Mouse (Mus musculus) thymus, postnatal 36 days (tissue): ENCODE measurements around the gene Prep.
"Not testable (repeated sequence)": the region's sequence is repeated elsewhere in the genome, so short reads cannot be mapped to it uniquely, and the experiment has no call there.

Experiments
- DNase-seq, 2 experiments: peaks; one replicate each; pipeline ENCODE4 v3.0.0; 2022; ENCODE audit warnings: mixed read lengths in 2 of 2

Prep gene

GRCm38 (mm10) chr10:45122476-45122875 lies 55.5 kb downstream of the Prep start:
- DNase-seq, result no peak

GRCm38 (mm10) chr10:45123011-45123410 lies 56.0 kb downstream of the Prep start:
- no peak for DNase-seq

GRCm38 (mm10) chr10:45129105-45129504 lies 62.1 kb downstream of the Prep start:
- no peak for DNase-seq

GRCm38 (mm10) chr10:45130004-45130403 lies 63.0 kb downstream of the Prep start:
- DNase-seq, result no peak

GRCm38 (mm10) chr10:45132371-45132770 lies 65.4 kb downstream of the Prep start:
- peak; percentile 66 for DNase-seq

- no peak for DNase-seq
Measured at GRCm38 (mm10) chr10:45136806-45137205, 69.8 kb downstream of the Prep start.

- no peak for DNase-seq
Measured at GRCm38 (mm10) chr10:45139910-45140309, 72.9 kb downstream of the Prep start.

GRCm38 (mm10) chr10:45140474-45141212 lies 73.6 kb downstream of the Prep start:
- DNase-seq, result no peak

- no peak for DNase-seq
Measured at GRCm38 (mm10) chr10:45142359-45142758, 75.4 kb downstream of the Prep start.

GRCm38 (mm10) chr10:45144038-45144817 lies 77.2 kb downstream of the Prep start:
- no peak for DNase-seq

GRCm38 (mm10) chr10:45146821-45147220 lies 79.8 kb downstream of the Prep start:
- no peak for DNase-seq

- DNase-seq, result no peak
Measured at GRCm38 (mm10) chr10:45151137-45151536, 84.1 kb downstream of the Prep start.

- no peak for DNase-seq
Measured at GRCm38 (mm10) chr10:45151771-45152692, 85.0 kb downstream of the Prep start.

GRCm38 (mm10) chr10:45154557-45155060 lies 87.6 kb downstream of the Prep start:
- DNase-seq, result no peak

- DNase-seq, result no peak
Measured at GRCm38 (mm10) chr10:45165851-45166250, 98.8 kb downstream of the Prep start.

- no peak for DNase-seq
Measured at GRCm38 (mm10) chr10:45173927-45174326, 106.9 kb downstream of the Prep start.

GRCm38 (mm10) chr10:45174345-45174744 lies 107.3 kb downstream of the Prep start:
- DNase-seq, result no peak

GRCm38 (mm10) chr10:45177798-45178197 lies 110.8 kb downstream of the Prep start, which contains the start of gene Popdc3:
Gene Popdc3, plus strand, starts transcription at chr10:45178098.
- not testable (repeated sequence) for DNase-seq

GRCm38 (mm10) chr10:45180677-45181326 lies 113.8 kb downstream of the Prep start:
- DNase-seq, result no peak

GRCm38 (mm10) chr10:45181344-45181743 lies 114.3 kb downstream of the Prep start:
- DNase-seq, result no peak

GRCm38 (mm10) chr10:45185457-45185856 lies 118.5 kb downstream of the Prep start:
- DNase-seq, result no peak
